Mouse (Mus musculus): Measurements from ENCODE around the gene Aacs.
"Not testable (repeated sequence)": the region's sequence is repeated elsewhere in the genome, so short reads cannot be mapped to it uniquely, and the experiment has no call there.

The Aacs gene

DNA sequence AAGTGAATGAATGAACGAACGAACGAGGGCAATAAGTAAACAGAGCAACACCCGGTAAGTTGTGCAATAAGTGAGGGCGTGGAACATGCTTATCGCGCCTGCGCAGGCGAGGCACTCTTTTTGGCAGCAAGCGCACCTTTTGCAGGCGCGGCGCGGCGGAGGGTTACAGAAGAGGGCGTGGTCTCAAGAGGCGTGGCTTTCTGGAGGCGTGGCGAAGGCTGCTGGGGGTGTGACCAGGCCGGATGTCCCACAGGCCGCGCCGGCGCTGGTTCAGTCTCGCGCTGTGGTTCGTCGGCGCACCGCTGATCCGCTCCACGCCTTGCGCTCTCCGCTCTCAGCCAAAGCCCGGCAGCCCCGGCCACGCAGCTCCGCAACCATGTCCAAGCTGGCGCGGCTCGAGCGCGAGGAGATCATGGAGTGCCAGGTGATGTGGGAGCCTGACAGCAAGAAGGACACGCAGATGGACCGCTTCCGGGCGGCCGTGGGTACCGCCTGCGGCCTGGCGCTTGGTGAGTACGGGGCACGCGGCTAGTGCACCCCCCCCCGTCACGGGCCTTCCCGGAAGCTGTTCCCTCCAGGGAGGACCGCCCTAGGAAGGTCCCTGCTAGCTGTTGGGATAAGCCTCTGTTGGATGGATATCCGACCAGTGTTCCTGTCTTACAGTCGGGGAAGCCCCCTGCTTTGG is at the start of gene Aacs:
Gene Aacs, plus strand, starts transcription at position 214 of the 685 bp plus-strand sequence.
- DNase-seq = peak; percentile 98

DNA sequence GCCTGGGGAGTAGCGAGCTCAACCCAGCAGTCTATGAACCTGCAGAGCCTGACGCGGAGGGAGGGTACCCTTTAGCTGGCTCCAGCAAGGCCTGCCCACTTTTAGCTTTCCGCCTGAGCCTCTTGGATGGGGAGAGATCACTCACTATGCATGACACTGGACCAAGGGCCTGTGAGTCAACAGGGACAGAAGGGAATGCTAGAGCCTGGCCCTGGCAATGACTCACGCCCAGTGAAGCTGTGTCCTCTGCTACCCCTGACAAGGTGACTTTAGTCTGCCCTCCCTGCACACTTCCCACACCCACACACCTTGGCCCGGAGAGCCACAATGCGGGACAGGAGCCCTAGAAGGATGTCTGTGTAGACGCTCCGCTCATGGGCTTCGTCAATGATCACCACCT is 49.3 kb upstream of the Aacs start:
- DNase-seq = no peak

DNA sequence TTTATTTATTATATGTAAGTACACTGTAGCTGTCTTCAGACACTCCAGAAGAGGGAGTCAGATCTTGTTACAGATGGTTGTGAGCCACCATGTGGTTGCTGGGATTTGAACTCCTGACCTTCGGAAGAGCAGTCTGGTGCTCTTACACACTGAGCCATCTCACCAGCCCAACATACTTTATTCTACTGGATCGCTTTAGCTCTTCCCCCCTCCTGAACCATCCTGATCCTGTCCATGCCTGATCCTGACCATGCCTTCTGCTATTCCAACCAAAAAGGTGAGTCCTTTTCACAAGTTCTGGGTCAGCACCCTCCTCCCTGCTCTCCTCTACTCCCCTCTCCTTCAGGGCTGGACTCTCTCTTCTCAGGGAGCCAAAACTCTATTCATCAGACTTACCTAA is 43.3 kb upstream of the Aacs start:
- not testable (repeated sequence) for DNase-seq

DNA sequence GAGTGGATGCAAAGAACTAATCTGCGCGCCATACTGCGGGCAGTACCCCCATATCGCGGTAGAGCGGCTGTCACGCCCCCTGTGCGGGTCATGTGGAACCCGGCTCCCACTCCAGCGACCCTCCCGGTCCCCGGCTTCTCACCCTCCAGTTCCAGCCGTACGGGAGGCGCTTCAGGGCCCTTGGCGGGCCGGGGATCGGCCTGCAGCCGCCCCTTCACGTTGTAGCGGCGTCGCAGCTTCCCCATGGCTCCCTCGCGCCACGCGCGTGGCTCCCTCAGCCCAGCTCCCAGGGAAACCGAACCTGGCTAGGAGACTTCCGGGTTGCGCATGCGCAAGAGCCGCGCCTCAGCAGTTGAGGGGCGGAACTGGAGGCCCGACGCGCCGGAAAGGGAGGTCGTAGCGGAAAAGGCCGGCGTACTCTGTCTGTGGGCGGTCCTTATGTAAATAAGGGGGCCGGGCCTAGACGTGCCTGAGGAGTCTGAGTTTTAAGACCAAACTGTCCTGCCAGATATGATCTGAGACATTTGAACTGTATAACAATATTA is 41.7 kb upstream of the Aacs start, which contains the start of gene Dhx37:
Gene Dhx37, minus strand, starts transcription at position 329 of the 545 bp plus-strand sequence.
- DNase-seq = peak; percentile 95 to 97

DNA sequence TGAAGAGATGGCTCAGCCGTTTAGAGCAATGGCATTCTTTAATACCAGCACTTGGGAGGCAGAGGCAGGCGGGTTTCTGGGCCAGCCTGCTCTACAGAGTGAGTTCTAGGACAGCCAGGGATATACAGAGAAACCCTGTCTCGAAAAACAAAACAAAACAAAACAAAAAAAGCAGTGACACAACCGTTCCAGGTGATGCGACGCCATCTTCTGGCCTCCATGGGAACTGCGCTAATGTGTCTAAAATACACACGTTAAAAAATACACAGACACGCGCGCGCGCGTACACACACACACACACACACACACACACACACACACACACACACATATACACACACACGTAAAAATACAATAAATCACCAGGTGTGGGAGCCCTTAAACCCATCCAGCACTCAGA is 41.3 kb upstream of the Aacs start:
- DNase-seq = peak in 1 of 2 experiments; percentile 7

DNA sequence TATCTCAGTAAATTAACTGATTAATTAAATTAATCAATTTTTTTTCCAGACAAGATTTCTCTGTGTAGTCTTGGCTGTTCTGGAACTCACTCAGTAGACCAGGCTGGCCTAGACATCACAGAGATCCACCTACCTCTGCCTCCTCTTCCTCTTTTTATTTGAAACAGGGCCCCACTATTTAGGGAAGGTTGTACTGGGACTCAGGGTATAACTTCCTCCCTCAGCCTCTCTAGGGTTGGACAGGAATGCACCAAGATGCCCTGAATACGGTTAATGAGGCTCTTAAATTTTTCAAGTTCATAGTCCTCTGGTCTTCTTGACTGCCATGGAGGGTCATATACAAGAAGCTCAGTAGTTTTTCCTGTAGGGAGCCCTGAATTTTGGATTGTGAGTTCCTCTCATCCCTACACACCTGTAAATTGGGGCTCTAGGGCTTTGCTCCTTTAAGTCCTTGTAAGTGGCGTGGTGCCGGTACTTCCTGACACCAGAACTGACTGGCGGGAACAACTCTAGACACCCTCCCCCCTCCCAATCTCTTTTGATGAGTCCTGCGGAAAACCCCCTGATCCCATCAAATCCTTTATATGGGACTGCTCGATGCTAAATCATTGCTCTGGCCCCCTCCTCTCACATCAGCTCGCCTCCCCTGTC is 34.9 kb upstream of the Aacs start:
- DNase-seq = peak in 1 of 2 experiments; percentile 23

DNA sequence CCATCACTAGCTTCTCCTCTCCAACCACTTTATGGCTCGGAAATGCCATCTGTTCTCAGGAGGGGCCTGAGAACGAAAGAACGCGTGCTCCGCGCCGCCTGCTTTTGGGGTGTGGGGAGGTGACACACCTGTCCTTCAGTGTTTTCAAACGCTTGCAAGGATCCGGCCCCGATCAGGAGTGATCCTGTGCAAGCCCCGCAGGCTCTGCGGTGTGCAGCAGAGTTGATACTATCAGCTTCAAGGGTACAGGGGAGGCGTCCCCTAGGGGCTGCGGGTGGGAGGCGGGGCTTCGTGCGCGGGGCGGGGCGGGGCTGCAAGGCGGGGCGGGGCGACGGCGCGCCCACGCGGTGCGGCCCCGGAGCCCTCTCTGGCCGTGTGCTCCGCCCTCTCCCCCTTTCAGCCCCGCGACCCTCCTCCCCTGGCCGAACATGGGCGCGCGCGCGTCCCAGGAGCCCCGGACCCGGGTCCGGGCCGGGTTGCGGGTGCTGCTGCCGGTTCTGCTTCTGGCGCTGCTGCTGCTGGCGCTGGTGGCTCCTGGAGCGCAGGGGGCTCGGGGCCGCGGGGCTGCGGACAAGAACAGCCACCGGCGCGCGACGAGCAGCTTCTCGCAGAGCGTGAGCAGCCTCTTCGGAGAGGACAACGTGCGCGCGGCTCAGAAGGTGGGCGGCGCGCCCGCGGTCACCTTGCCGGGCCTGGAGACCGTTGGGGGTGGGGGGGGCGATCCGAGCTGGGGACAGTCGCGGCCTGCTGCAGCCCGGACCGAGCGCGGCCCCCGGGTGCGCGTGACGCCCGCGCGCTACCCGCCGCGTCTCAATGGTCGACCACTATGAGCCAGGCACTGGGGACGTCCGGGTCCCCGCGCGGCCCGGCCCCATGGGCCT is 34.1 kb upstream of the Aacs start, which contains the start of gene Bri3bp:
Gene Bri3bp, plus strand, starts transcription at position 335 of the 881 bp plus-strand sequence.
- DNase-seq = peak; percentile 55 to 72

DNA sequence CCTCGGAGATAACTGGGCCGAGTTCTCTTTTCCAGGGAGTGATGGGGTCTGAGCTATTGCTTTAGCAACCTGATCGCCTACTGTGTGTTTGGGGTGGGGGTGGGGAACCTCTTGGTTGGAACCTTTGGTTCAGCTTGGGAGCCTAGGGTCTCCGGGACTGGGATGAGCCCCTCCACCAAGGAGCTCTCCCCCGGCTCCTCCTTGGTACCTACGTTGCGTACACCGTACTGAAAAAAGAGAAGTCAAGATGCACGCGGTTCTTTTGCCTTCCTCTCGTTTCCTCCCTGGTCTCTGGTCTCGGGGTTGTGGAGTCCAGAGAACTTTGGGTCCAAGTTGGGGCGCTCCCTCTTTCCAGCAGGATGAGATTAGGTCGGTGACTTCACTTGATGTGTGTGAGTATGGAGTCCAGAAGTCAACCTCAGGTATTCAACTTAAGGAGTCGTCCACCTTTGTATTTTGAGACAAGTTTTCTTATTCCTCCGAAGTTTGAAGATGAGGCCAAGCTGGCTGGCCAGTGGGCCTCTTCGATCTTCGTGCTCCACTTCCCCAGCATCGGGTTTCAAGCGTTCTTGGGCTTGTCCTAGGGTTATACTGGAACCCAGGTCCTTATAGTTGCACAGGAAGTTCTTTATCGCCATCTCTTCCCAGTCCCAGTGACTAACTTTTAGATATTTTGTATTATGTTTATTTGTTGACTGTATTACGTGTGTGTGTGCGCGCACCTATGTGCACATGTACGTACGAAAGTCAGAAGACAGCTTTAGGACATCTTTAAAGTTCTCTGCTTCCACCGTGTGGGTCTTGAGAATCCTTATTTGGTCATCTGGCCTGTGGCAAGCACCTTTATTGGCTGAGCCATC is 33.2 kb upstream of the Aacs start:
- no peak for DNase-seq

DNA sequence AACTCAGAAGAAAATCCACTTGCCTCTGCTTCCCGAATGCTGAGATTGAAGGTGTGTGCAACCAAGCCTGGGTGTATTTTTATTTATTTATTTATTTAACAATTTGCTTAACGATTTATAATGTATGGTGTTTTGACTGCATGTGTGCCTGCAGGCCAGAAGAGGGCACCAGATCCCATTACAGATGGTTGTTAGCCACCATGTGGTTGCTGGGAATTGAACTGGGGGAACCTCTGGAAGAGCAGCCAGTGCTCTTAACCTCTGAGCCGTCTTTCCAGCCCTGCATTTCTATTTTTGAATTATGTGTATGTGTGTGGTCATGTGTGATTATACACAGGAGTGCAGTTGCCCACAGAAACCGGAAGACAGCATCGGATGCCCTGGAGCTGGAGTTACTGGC is 32.3 kb upstream of the Aacs start:
- DNase-seq = no peak

DNA sequence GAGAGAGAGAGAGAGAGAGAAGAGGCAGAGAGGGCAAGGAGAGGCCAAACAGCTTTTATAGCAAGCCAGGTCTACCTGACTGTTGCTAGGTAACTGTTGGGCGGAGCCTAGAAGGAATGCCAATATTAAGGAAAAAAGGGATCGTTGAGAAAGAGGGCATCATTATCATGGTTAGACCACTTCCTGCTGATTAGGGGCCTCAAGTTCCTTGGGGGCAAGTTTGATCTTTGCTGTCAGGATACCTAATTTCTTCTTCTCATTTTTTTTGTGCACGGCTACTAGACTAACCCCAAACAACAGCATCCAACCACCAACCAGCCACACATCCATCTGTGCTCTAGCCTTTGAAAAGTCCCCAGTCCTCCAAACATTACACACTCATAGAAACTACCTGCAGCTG is 31.7 kb upstream of the Aacs start:
- DNase-seq = no peak

DNA sequence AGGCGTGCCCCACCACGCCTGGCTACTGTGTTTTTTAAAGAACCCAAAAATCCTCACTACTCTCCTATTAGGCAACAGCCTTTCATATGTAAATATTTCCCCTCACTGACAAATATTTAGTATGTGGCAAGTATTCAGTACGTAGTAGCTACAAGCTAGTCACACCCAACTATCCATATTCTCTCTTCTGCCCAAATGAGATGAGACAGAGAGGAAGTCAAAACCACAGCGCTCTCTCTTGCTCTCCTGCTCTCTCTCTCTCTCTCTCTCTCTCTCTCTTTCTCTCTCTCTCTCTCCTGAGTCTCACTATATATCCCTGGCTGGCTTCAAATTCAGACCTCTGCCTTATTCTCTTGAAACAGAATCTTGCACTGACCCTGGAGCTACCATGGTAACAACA is 31.1 kb upstream of the Aacs start:
- no peak for DNase-seq

DNA sequence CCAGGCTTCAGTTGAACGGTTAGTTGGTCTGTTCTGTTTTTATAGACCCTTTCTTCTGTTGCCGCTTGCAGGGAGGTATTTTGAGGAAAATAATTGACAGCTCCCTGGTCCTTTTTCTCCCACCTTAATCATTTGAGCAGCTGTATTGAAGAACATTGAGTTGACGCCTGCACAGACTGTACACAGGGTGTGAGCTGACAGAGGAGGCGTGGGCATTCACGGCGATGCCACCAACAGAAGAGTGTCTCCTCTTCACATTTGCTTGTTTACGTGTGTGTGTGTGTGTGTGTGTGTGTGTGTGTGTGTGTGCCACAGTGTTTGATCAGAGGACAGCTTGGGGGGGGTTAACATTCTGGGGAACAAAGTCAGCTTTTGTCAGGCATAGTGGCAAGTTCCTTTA is 29.3 kb upstream of the Aacs start:
- DNase-seq = no peak

DNA sequence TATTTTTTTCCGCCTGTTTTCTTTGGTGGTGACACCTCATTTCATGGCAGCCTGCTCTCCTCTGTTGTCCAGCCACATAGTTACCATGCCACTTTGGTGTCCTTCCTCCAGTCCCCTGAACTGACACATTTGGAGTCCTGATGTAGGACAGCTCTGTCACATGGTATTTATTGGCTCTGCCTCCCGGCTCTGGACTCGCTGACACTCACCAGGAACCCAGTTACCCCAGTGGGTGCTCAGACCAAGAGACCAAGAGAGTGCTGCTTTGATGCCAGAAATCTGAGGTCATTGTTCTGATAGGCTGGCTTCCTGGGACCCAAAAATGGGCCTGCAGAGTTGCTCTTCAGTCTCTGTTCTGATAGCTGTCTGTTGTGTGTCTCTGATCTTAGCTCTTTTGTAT is 27.6 kb upstream of the Aacs start:
- no peak for DNase-seq

DNA sequence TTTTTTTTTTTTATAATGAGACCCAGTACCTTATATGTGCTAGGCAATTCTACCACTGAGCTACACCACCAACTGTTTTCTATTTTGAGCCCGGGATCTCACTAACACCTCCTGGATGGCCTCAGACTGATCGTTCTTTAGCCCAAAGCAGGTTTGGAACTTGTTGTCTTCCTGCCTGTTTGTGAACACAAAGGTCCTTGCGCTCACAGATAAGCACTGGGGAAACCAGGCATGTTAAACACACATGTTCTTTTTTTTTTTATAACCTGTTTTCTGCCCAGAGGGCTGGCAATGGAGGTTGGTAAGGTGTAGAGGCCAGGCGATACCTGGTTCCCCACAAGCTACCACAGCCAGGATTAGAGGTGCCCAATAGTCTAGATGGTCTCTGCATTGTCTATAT is 27.0 kb upstream of the Aacs start:
- DNase-seq = no peak

DNA sequence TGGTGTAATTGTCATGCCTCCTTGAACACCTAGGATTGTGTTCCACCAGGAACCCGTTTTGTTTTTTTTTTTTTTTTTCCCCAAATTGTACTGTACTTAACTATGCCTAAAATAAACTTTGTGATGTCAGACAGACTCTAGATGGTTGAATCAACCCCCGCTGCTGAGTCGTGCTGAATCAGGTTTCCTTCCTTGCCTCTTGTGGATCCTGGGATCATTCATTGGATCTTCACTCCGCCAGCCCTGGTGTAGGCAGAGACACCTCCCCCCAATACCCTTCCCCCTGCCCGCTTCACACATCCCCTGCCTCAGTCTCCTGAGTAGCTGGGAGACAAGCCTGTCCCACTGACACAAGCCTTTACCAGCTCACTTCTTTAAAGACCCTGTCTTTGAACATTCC is 26.3 kb upstream of the Aacs start:
- DNase-seq = no peak

DNA sequence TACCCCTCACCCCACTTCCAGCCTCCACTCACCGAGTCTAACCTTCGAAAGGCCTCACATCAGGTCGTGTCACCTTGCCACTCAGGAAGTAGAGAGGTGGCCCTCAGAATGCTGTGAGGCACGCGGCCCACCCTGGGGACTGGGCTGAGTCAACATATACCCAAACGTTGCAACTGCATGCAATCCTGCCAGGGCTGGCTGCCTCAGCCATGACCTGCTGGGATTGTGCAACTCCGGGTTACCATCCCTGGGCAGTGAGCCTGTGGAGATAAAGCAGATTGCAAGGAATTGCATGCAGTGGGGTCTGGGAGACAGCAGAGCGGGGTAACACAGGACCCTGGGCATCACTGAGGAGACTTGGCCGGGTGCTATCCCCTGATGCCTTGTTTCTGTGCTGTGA is 23.0 kb upstream of the Aacs start:
- DNase-seq = no peak

DNA sequence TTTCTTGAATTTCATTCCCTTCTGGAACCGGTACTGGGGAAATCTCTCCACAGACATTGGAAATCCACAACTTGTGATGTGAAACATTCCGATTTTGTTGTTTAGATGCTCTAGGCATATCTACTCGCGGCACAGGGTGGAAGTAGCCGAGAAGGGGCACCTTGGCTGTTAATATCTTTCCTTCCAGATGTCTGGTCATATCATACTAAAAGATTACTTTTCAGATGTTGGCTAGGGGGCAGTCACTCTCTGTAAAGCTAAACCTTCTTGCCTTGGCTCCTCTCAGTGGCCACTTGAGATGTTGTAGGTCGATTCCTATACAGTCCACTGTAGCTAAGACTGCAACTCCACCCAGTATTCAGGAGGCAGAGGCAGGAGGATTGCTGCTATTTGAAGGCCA is 19.5 kb upstream of the Aacs start:
- no peak for DNase-seq

DNA sequence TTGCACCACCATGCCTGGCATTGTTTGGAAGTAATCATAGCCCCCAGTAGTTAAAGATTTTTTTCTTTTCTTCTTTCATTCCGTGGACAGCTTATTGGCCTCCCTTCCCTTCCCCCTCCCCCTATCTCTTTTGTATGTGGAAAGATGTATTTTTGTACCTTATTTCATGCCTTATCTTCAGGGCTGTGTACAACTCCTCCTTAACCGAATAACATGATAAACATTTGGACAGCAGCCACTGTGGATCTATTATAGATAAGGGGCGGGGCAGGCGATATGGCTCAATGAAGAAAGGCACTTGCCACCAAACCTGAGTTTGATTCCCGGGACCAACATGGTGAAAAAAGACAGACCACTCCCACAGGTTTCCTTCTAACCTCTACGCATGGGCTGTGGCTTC is 18.1 kb upstream of the Aacs start:
- no peak for DNase-seq

DNA sequence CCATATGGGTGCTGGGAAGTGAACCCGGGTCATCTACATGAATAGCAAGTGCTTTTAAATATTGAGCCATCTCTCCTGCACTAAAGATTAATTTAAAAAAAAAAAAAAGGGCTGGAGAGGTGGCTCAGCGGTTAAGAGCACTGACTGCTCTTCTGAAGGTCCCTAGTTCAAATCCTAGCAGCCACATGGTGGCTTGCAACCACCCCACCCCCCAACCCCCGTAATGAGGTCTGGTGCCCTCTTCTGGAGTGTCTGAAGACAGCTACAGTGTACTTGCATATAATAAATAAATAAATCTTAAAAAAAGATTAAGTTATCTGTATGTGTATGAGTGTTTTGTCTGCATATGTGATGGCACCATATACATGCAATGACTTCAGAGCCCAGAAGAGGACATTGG is 15.0 kb upstream of the Aacs start:
- no peak for DNase-seq

DNA sequence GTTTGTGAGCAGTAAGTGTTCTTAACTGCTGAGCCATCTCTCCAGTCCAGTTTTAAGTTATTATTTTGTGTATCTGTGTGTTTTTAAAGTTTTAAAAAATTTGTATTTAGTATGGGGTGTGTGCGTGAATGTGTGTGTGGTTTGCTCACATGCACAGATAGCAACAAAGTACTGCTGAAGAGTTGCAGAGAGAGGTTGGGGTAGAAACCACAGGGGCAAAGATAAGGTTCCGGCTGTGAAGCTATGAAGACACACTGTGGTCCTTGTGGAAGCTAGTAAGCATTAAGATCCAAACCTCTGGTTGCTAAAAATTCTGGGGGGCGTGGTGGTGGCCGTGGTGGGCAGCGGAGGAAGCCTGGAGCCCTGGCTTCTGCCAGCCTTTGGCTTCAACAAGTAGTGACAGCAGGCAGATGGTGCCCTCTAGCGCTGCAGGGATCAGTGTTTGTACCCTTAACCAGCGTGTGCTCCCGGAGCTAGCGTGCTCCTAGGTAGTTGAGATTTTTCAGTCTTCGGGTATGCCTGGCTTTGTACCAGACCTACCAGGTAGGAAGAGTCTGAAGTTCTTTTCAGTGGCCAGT is 13.7 kb upstream of the Aacs start:
- peak; percentile 78 to 80 for DNase-seq

DNA sequence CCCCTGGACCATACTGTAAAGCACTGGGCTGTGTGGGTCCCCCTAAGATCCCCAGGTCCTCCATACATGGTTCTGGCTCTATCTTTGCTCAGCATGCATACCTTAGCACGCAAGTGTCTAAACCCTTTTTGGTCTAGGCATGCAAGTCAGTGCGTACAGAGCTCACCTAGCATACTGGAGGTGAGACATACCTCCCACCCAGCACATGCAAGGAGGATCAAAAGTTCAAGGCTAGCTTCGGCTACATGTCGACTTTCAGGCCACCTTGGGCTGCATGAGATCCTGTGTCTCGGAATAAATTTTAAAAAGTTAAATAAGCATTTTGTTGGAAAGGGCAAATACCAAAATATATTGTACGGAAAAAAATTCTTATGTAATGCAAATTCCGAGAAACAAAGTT is 10.4 kb upstream of the Aacs start:
- no peak for DNase-seq

DNA sequence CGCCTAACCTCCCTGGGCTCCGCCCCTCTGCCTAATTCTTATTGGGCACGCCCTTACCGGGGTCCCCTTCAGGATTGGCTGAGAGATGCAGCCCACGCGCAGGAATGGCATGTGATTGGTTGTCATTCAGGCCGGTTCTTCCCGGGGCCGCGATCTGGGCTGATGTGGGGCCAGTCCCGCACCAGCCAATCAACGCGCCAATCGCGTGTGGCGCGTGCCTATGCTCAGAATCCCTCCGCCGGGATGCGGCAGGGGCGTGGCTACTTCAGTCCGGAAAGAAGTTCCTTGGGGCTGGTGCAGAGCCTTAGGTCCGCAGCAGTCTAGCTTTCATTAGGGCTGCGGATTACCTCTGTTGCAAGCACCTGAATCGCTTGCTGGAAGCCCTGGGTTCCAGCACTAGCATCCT is 9.9 kb upstream of the Aacs start:
- peak; percentile 97 to 99 for DNase-seq
